Mouse (Mus musculus): Measurements from ENCODE around the gene Ptov1.
A peak's percentile ranks its signal among the peaks of the same experiment; 100 is the strongest.

Gene Ptov1

DNA sequence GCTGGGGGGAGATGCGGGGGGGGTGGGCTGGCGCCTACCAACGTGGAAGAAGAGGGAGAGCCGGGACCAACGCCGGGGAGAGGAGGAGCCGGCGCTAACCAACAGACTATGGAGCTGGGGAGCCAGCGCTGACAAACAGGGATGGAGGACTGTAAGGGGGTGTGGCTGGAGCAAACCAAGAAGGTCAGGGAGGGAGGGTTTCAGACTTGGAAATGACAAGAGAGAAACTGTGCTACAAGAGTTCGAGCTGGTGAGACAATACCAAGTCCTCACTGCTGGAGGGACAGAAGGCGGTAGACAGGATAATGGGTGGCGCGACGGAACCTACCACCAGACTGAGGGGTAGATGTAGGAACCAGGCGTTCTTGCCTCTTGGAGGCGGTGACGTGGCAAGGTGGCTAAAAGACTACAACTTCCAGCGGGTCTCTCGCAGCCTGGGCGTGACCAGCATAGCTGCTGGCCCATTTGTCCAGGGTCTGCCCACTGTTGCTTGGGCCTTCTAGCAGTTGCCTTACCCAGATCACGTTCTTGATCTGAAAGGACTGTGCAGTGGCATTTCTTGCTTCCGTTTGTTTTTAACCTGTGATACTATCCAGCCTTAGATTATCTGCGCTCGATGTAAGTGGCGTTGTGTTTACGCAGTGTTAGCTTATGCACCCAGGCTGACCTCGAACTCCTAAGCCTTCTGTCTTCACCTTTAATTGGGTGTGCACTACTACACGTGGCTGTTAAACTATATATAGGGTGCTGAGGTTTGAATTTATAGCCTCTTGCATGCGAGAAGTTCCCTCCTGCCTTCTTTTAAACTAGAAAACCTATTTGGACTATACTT lies at the start of gene Ptov1:
Gene Ptov1, minus strand, starts transcription at position 92 of the 832 bp plus-strand sequence.
- peak; percentile 95 for DNase-seq (ENCODE audit: low spot score)

DNA sequence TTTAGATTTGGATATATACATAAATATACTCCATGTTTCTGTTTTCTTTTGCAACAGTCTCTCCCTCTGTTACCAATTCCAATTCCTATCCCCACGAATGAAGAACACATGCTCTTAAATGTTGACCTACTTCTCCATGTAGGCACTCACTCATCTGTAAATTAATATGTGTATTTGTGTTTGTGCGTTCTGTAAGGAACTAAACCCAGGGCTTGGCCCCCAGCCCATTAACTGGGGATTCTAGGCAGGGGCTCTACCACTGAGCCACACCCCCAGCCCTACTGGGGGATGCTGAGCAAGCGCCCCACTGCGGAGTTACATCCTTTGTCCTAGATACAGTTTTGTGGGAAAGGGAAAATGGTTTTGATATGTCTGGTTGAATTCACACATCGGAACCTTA lies 49.5 kb upstream of the Ptov1 start:
- DNase-seq (ENCODE audit: low spot score), result no peak

DNA sequence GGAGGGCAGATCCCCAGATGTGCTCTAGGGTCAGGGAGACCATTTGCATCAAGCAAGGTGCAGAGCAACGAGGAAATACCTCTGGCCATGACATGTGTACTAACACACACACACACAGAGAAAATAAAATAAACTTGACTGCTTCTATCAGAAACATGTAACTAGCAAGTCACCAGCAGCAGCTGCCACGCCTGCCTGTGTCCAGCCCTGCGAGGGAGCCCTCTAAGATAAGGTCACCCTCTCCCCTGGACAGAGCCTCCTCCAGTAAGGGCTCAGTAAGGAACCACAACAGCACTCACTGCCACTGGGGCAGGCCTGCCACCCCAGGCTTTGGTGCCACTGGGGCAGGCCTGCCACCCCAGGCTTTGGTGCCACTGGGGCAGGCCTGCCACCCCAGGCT lies 48.6 kb upstream of the Ptov1 start:
- DNase-seq (ENCODE audit: low spot score), result no peak

DNA sequence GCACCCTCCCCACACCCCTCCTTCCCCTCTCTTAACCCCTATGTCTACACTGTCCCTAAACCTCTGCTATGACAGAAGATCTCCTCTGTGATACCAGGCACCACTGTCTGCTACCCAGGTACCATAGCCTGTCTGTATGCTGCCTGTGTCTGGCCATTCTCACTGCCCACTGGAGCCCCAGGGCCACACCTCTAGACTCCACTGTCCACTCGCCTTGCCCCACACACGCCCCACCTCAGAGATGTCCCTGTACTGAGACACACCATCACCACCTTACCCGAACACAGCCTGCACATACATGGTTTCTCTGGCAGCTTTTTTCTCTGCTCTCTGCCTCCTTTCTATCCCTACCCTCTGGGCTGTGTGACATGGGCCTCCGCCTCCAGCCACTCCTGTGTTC lies 47.3 kb upstream of the Ptov1 start:
- no peak for DNase-seq (ENCODE audit: low spot score)

DNA sequence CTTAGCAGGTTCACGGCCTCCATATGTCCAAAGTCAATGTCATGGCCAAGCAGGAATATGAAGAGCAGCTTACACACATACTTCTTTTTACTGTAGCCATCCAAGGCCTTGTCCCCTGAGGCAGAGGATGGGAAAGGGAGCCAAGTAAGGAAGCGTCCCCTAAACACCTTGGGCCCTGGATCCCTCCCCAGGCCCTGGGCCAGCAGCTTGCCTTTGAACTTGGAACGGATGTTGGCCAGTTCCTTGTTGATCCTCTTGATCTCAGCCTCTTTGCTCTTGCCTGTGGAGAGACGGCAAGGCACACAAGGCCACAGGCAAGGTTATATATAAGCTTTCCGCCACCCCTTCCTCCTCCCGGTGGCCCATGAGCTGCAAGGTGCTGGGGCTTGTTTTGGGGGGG lies 46.6 kb upstream of the Ptov1 start:
- DNase-seq (ENCODE audit: low spot score), result no peak

DNA sequence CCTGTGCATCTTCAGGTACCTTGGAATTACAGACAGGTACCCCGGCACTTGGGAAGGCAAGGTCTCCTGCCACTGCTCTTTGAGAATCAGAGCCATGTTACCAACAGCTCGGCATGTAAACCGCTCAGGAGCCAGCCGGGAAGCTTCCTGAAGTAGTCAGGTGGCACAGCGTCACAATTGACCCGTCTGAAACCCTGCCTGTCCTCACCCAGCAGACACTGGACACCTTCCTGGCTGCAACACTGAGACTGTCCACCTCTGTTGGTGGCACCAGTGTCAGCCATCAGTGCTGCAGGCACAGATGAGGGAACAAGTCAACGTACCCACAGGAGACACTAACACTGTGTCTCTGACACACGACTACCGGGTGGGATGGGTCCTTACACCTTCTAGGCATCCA lies 45.7 kb upstream of the Ptov1 start:
- DNase-seq (ENCODE audit: low spot score), result no peak

DNA sequence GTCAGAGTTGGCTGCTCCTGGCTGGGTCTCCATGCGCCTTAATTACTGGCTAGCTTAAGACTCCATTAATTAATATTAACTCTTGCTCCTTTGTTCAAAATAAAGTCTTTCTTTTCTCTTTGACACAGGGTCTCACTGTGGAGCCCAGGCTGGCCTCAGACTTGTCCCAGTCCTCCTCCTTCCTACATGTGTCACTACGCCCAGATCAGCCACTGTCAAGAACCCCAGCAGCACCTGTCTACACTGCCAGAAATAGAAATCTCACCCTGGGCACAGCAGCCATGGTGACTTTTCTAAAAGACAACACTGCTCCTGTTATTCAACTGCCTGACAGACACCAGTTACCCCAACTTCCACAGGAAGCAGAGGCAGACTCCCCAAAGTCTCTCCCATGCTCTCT lies 44.8 kb upstream of the Ptov1 start:
- no peak for DNase-seq (ENCODE audit: low spot score)

DNA sequence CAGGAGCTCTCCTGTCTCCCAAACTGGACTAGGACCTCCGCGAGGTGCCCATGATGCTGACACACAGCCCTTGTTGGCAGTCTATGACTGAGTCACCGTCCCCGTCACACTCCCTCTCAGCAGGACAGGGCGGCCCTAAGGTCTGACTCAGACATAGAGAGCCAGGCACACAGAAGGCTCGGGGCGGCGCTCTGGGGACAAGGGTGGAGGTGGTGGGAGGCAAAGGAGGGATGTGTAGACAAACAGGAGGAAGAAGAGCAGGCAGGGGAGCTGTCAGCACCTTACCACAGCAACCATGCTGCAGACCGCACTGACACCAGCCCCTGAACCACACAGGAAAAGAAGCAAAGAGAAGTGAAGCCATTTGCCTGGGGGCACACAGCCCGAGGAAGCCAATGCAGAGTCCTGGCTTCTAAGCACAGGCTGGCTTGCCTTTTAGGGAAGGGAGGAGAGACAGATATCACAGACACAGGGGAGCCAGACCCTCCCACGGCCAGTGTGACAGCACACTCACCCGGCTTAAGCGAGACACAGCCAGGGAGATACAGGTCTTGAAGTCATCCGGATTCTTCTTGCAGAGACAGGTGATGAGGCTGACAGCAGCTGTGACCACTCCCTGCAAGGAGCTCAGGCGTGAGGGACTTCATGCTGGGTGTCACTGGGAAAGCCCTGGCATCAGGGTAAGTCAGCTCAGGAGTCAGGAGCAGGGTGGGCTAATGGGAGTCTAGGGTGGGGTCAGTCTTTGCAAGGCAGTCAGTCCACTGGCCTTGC lies 39.3 kb upstream of the Ptov1 start:
- DNase-seq (ENCODE audit: low spot score), result no peak

DNA sequence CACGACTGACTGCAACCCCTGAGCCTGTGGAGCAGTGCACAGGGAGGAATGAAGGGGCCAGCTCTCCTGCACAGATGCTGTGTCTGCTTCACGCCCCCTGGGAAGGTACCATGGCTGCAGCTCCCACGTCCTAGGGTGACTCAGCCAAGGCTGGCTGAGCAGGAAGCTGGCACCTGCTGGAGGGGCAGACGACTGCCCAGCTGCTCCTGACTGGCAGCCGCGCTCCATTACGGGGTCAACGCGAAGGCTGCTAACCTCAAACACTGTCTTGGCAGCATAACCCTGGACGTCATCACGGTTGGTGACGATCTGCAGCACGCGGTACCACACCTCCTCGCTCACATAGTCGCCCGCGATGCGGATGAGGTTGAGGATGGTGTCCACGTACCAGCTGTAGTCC lies 35.8 kb upstream of the Ptov1 start:
- DNase-seq (ENCODE audit: low spot score), result no peak

DNA sequence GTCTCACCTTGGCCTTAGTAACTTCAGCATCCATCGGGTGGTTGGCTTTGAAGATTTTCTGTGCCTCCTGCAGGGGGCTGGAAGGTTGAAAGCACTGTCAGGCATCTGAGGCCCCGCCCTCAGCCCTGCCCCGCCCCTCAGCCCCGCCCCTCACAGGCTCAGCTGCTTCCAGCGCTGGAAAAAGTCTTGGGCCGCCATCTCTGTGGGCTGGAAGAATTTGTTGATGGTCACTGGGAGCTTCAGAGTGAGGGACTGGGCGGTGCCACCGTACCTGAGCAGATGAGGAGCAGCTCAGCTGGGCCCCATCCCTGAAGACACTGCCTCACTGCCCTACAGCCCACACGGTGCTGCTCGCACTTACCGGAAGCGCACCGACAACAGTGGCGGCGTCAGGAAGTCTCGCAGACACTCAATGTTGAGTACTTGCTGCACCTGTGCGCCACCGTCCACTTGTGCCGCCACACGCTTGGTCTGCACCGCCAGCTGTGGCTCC lies 31.7 kb upstream of the Ptov1 start:
- no peak for DNase-seq (ENCODE audit: low spot score)

DNA sequence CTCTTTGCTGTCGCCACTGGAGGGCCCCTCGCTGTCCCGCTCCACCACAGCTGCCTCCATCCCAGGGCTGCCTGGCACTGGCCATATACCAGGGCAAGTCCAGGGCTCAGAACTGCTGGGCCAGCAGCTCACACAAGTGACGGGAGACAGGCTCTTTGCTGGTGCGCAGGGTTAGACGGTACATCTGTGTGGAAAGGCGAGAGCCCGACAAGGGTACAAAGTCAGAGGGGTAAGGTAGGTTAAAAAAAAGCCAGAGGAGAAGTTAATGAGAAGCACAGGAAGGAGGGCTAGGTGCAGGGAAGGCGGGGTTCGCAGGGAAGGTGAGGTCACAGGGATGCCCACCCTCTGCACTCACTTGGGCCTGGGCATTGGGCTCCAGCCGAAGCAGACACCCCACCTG lies 31.0 kb upstream of the Ptov1 start:
- DNase-seq (ENCODE audit: low spot score), result no peak

DNA sequence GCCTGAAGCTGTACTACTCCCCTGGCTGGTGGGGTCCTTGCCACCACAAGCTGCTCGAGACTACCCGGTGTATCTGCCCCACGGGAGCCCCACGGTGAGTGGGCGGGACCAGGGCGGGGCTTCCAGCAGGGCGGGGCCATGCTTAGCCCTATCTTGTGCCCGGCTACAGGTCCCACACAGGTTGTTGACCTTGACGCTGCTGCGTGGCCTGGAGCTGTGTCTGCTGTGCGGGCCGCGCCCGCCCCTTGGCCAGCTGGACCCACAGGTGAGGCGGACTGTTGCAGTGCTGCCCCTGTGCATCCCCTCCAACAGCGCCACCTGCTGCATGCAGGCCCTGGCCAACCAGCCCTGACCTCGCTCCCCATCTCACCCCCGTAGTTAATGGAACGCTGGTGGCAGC lies 29.0 kb upstream of the Ptov1 start:
- DNase-seq (ENCODE audit: low spot score), result no peak

DNA sequence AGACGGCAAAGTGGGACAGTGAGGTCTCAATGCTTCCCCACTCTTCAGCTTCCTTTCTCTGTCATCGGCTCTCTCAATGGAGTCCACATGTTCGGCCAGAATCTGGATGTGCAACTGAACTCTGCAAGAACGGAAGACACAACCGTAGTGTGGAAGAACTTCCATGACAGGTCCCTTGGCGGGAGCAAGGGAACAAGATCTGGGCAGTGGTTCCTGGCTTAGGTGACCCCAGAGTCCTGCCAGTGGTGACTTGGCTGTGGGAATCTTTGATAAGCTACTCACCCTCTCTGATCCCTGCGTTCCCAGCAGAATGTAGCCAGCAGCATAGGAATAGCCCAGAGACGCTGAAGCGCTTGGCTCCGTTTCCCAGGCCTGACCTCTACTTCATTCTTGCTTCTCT lies 26.9 kb upstream of the Ptov1 start:
- DNase-seq (ENCODE audit: low spot score), result no peak

DNA sequence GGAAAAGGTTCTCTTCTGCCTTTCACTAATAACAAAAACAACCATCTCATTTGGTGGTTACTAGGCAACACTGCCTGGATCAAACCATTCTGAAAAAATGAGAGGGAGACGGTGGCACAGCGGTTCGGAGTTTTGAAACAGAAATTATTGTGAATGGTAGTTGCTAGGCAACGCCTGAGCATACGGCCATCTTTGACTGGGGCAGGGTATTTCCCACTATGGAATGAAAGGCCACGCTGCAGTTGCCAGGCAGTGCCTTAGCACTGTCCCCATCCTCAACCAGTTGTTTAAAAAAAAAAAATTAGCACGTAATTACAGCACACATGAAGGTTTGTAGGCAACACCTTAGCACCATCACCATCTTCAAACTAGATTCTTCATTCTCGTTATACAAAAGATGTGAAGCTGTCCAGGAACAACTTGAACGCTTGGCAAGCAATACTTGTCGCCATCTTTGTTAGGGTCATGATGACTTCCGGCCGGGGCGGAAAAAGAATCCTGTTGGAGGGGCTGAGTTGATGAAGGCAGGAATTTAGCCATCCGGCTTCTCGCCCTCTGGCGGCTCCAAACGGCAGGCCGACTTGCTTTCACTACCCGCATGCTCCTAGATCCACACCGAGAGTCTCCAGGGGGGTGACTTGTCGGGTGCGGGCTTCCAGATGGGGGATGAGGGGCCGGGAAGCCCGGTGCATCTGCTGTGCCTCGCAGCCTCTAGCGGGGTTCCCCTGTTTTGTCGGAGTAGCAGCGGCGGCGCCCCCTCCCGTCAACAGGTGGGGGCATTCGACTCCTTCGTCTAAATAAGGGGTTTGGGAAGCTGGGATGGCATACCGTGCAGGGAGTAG lies 26.2 kb upstream of the Ptov1 start, which contains the start of gene Fuz:
Gene Fuz, plus strand, starts transcription at position 487 of the 842 bp plus-strand sequence.
- peak; percentile 93 for DNase-seq (ENCODE audit: low spot score)

DNA sequence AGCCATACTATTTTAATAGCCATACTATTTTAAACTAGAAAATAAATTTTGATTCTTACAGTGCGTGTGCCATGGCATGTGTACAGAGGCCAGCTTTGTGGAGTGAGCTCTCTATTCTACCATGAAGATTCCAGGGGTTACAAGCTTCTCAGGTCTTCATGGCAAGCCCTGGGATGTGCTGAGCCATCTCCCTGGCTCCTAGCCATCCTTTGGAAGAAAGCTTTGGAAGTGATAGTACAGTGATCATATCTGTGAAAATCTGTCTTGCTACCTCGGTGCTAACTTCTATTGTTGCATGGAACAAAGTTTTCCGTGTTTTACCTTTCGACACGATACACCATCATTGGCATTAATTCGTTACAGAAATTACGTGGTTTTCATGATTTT lies 25.6 kb upstream of the Ptov1 start:
- no peak for DNase-seq (ENCODE audit: low spot score)

DNA sequence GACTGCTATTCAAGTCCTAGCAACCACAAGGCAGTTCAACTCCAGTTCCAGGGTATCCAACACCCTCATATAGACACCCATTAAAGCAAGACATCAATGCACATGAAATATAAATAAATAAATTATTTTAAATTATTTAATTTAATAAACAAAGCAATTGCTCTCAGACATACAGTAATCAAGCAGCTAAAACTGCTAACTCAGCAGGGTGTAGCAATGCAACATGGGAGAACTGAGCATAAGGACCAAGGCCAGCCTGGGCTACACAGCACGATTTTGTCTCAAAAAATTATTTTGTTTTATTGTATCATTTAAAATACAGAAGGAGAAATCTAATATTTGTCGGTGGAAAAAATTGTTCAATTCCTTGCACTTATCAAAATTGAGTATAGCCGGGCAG lies 24.6 kb upstream of the Ptov1 start:
- DNase-seq (ENCODE audit: low spot score), result no peak

DNA sequence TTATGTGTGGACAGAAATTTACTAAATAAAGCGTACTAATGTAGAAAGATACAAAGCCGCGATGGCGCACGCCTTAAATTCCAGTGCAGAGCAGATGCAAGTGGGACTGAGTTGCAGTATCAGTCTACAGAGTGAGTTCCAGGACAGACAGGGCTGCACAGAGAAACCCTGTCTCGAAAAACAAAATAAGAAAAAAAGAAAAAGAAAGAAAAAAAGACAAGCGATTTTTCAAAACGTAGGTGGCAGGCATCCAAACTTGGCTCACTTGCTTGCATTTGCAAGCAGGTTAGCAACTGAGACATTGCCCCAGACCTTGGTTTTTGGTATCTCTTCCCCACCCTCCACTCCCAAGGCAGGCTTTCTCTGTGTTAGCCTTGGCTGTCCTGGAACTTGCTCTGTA lies 23.6 kb upstream of the Ptov1 start:
- DNase-seq (ENCODE audit: low spot score), result peak; percentile 50

DNA sequence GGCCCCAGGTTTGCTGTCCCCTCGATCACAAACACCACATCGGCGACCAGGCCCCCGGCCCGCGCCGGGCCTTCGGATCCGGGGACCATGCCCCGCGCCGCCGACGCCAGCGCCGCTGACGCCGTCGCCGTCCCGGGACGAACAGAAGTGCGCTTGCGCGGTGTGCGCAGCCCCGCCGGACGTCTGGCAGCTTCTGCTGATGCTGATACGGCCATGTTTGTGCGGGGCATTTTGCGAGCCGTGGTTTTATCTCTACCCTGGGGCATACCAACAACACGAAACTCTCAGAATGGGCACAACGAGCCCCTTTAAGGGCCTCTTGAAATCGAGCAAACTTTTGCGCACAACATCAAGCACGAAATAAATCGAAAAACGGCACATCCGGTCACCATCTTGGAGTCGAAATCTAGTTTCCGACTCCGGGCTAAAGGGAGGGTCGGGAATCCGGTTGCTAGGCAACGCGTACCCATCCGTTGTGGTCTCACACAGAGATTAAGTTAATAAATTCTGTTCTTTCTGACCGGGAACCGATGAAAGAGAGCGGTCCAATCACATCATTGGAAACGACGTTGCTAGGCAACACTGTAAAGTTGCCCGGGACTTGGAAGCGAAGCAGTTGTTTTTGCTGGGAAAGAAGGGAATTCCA lies 22.8 kb upstream of the Ptov1 start, which contains the start of gene Med25:
Gene Med25, minus strand, starts transcription at position 437 of the 646 bp plus-strand sequence.
- DNase-seq (ENCODE audit: low spot score), result peak; percentile 89

DNA sequence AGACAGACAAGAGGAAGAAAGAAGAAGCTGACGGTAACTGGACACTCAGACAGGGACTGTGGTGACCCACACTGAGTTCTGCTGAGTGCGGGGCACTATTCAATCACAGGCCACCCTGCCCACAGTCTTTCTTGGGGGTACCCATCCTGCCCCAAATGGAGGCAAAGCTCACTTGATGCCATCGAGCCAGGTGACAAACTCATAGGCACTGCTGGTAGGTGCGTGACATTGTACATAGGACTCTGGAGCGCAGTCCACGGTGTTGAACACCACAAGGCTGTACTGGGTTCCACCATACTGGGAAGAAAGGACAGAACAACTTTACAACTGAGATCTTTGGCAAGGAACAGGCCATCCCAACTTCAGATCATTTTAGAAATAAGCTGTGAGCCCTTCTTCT lies 22.0 kb upstream of the Ptov1 start:
- no peak for DNase-seq (ENCODE audit: low spot score)

DNA sequence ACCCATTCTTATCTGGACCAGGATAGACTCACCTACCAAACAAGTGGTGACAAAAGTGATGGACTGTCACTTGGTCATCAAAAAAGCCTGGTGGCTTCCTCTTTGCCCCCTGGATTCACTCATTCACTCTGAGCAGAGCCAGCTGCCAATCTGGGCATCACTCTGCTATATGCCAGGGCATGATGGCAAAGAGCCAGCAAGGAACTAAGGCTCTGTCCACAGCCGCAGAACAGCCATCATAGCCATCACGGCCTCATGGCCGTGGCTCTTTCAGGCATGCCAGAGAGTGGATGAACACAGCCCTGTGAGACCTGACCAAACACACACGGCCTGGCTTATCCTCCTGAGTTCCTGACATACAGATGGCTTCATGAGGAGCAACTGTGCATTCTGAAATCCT lies 21.1 kb upstream of the Ptov1 start:
- no peak for DNase-seq (ENCODE audit: low spot score)

DNA sequence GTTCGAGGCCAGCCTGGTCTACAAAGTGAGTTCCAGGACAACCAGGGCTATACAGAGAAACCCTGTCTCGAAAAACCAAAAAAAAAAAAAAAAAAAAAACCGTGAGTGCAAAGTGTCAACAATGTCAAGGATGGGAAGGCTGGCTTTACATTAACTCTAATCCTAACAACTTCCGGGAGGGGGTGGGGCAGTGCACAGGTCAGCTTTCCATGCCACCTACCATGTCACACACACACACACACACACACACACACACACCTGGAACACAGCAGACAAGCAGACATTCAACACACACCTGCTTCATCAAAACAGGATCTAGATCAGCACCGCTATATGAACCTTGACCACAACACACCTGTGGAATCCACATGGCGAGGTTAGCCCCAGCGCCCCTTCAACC lies 20.6 kb upstream of the Ptov1 start:
- no peak for DNase-seq (ENCODE audit: low spot score)
